ENCODE assay signal across 18 mouse cellular contexts in the genomic region with DNA sequence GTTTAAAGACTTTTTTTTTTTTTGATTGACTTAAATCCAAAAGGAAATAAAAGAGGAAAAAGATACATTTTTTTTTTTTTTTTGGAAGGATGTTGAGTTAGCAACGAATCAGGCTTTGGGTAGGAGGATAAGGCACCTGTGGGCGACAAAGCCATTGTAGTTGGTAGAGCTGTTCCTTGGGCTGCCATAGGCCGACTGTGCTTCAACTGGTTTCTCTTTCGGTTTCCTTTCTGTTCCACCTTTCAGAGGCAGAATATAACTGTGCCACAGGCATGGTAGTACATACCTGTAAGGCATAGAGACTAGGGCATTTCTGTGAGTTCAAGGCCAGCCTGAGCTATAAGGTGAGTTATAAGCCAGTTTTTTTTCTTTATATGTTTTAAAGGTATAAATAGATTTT.
"Had no signal": no experiment of that assay in that cellular context is flagged by ENCODE, and none has a peak within 500 bp of the region (broad histone marks: within the 10 kb centered on the region; RNA-seq: fewer than 3 reads in every experiment).

No protein-coding gene starts in this region.

- H3K27me3 ChIP-seq: liver, embryonic 13.5 days; lung, embryonic 15.5 days; megakaryocyte, embryonic 14.5 days; midbrain, embryonic 13.5 days; neural tube, embryonic 12.5 days; neural tube, embryonic 15.5 days; stomach, embryonic 15.5 days had no signal

- H3K4me1 ChIP-seq: midbrain, embryonic 10.5 days; midbrain, embryonic 13.5 days; neural tube, embryonic 12.5 days had no signal

- H3K4me2 ChIP-seq: liver, embryonic 13.5 days; lung, embryonic 15.5 days; midbrain, embryonic 13.5 days; neural tube, embryonic 12.5 days; neural tube, embryonic 15.5 days; stomach, embryonic 15.5 days had no signal

- H3K9me3 ChIP-seq: liver, embryonic 13.5 days; lung, embryonic 15.5 days; megakaryocyte, embryonic 14.5 days; midbrain, embryonic 13.5 days; neural tube, embryonic 12.5 days; neural tube, embryonic 15.5 days; stomach, embryonic 15.5 days had no signal

- H3K27ac ChIP-seq: liver, embryonic 13.5 days; lung, embryonic 15.5 days; midbrain, embryonic 10.5 days; midbrain, embryonic 13.5 days; neural tube, embryonic 12.5 days; neural tube, embryonic 15.5 days; stomach, embryonic 15.5 days had no signal

- H3K4me3 ChIP-seq: liver, embryonic 13.5 days; lung, embryonic 15.5 days; megakaryocyte, embryonic 14.5 days; midbrain, embryonic 10.5 days; midbrain, embryonic 13.5 days; neural tube, embryonic 12.5 days; neural tube, embryonic 15.5 days; stomach, embryonic 15.5 days had no signal

- H3K9ac ChIP-seq: liver, embryonic 13.5 days; lung, embryonic 15.5 days; midbrain, embryonic 13.5 days; neural tube, embryonic 12.5 days; neural tube, embryonic 15.5 days; stomach, embryonic 15.5 days had no signal

- DNase-seq: kidney, adult 18-20 months; kidney, adult 9 months; kidney, postnatal 14 days; kidney, postnatal 4 days; liver, embryonic 13.5 days; lung, postnatal 10 days; lung, postnatal 36 days; right cerebral cortex, adult 18-20 months; right cerebral cortex, postnatal 14 days; right cerebral cortex, postnatal 4 days; thymus, postnatal 25 days had no signal

- ATAC-seq: midbrain, embryonic 13.5 days had no signal
